Mouse (Mus musculus): ENCODE measurements around the gene Vps53. TPM values are rescaled to one million over a fixed set of nuclear protein-coding genes. Genes with fewer than 3 reads are reported as not detected.
A peak's percentile ranks its signal among the peaks of the same experiment; 100 is the strongest.

Vps53 gene
- polyA plus RNA-seq, 1 experiment from 2014 or later, result 44.8 TPM

DNA sequence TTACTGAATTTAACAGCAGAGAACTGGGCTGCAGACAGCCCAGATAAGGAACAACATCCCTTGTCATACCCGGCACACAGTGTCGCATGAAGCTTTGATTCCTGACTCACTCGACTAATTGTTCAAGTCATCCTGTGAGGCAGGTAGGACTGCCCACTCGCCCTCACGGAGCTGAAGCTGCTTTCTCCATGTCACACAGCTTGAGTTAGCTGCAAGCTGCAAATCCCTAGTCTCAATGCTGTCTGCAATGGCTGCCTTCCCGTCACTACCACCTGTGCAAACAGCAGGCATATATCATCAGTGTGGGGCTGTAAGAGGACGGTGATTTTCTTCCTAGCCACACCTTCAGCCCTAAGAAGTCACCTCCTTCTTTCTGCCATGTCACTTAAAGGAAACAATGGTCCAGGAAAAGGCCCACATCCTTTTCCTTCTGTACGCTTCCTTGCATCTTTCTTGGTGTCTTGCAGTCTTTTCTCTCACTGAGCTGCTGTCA, 17.6 kb upstream of the Vps53 start:
- H3K4me1 ChIP-seq (replicated peaks; ENCODE audit: control insufficient read depth, insufficient read depth, low read length), result no peaks in the 10 kb centered on the region; the same call in 1 of the 2 replicates
- H3K27ac ChIP-seq (ENCODE audit: low read depth, low read length), result peak overlapping the region; percentile 76
- 29% methylated on average over 8 of the region's 8 CpGs for WGBS
- no peaks in the 10 kb centered on the region for H3K27me3 ChIP-seq (replicated peaks; ENCODE audit: control insufficient read depth, insufficient read depth, low read length)
- peak overlapping the region; percentile 17 for H3K4me3 ChIP-seq (ENCODE audit: low read depth, low read length)
- ATAC-seq, result peak; percentile 61
- no peaks in the 10 kb centered on the region for H3K36me3 ChIP-seq (ENCODE audit: control insufficient read depth, insufficient read depth)
- H3K9me3 ChIP-seq (ENCODE audit: control insufficient read depth), result no peaks in the 10 kb centered on the region
- H3K9ac ChIP-seq (ENCODE audit: low read depth, low read length), result no peak overlapping the region; the same call in 1 of the 2 replicates
- peak overlapping the region; percentile 52 for H3K4me2 ChIP-seq (replicated peaks; ENCODE audit: low read depth)
- TF ChIP-seq CTCF (IDR thresholded peaks at IDR 0.05; ENCODE audit: low read depth), result no peak

DNA sequence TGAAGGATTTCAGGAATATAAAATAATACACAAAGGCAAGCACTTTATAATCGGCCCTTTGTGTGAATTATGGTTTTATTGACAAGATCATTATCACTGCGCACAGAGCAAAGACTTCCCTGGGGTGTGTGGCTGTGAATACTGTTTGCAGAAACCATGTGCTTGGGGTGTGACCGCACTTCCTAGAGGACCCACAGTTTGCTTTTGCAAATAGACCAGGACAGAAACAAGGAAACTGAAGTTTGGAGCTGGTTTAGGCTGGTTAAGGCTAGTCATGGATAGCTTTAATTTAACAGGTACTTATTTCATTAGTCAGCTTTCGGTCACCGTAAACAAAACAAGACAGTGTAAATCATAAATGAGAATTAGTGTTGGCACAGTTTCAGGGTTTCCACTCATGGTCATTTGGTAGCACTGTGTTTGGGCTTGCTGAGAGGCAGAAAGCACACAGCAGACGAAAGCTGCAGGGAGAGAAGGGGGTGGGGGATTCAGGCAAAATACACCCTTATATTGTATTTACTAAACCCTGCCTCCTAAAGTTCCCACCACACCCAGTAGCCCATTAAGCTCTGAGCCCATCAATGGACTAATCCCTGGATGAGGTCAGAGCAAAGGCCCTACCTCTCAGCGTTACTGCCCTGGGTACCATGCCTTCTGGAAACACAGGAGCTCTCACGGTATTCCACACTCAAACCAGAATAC, 17.0 kb upstream of the Vps53 start:
- no peaks in the 10 kb centered on the region for H3K9me3 ChIP-seq (ENCODE audit: control insufficient read depth)
- H3K4me3 ChIP-seq (ENCODE audit: low read depth, low read length), result peak overlapping the region; percentile 17; the same call in 1 of the 2 replicates
- peak overlapping the region; percentile 52 for H3K4me2 ChIP-seq (replicated peaks; ENCODE audit: low read depth)
- peak overlapping the region; percentile 76 for H3K27ac ChIP-seq (ENCODE audit: low read depth, low read length)
- 25% methylated on average over 8 of the region's 8 CpGs for WGBS
- H3K9ac ChIP-seq (ENCODE audit: low read depth, low read length), result no peak overlapping the region; the same call in 1 of the 2 replicates
- no peak for TF ChIP-seq CTCF (IDR thresholded peaks at IDR 0.05; ENCODE audit: low read depth)
- no peaks in the 10 kb centered on the region for H3K36me3 ChIP-seq (ENCODE audit: control insufficient read depth, insufficient read depth)
- H3K27me3 ChIP-seq (replicated peaks; ENCODE audit: control insufficient read depth, insufficient read depth, low read length), result no peaks in the 10 kb centered on the region
- no peaks in the 10 kb centered on the region; the same call in 1 of the 2 replicates for H3K4me1 ChIP-seq (replicated peaks; ENCODE audit: control insufficient read depth, insufficient read depth, low read length)
- peak; percentile 90 for ATAC-seq

GRCm38 (mm10) chr11:76186908-76187307, 7.5 kb upstream of the Vps53 start:
- no peak overlapping the region for H3K4me2 ChIP-seq (replicated peaks; ENCODE audit: low read depth)
- ATAC-seq, result no peak

GRCm38 (mm10) chr11:76183745-76184144, 4.3 kb upstream of the Vps53 start:
- no peak for TF ChIP-seq CTCF (IDR thresholded peaks at IDR 0.05; ENCODE audit: low read depth)
- H3K4me2 ChIP-seq (replicated peaks; ENCODE audit: low read depth), result no peak overlapping the region
- no peaks in the 10 kb centered on the region for H3K4me1 ChIP-seq (replicated peaks; ENCODE audit: control insufficient read depth, insufficient read depth, low read length)
- 84% methylated on average over 4 of the region's 4 CpGs for WGBS
- H3K9ac ChIP-seq (ENCODE audit: low read depth, low read length), result no peak overlapping the region
- H3K36me3 ChIP-seq (ENCODE audit: control insufficient read depth, insufficient read depth), result 0 out of 2 replicates have a peak, but pooled peaks cover 4% of the 10 kb centered on the region
- ATAC-seq, result no peak
- H3K27me3 ChIP-seq (replicated peaks; ENCODE audit: control insufficient read depth, insufficient read depth, low read length), result no peaks in the 10 kb centered on the region
- no peaks in the 10 kb centered on the region for H3K9me3 ChIP-seq (ENCODE audit: control insufficient read depth)
- no peak overlapping the region for H3K4me3 ChIP-seq (ENCODE audit: low read depth, low read length)
- no peak overlapping the region for H3K27ac ChIP-seq (ENCODE audit: low read depth, low read length)

More at GRCm38 (mm10) chr11:76186908-76187307, 7.5 kb upstream of the Vps53 start:
- Histone ChIP-seq H3K9ac (ENCODE audit: low read depth, low read length) (no peak overlapping the region), H3K27me3 (replicated peaks; ENCODE audit: control insufficient read depth, insufficient read depth, low read length) (no peaks in the 10 kb centered on the region), H3K9me3 (ENCODE audit: control insufficient read depth) (no peaks in the 10 kb centered on the region), H3K4me3 (ENCODE audit: low read depth, low read length) (no peak overlapping the region), H3K27ac (ENCODE audit: low read depth, low read length) (no peak overlapping the region), H3K4me1 (replicated peaks; ENCODE audit: control insufficient read depth, insufficient read depth, low read length) (no peaks in the 10 kb centered on the region), H3K36me3 (ENCODE audit: control insufficient read depth, insufficient read depth) (0 out of 2 replicates have a peak, but pooled peaks cover 4% of the 10 kb centered on the region)
- TF ChIP-seq CTCF (IDR thresholded peaks at IDR 0.05; ENCODE audit: low read depth), result peak; percentile 38
- WGBS, result 84% methylated on average over 5 of the region's 6 CpGs

- ATAC-seq, result no peak
- 0 out of 2 replicates have a peak, but pooled peaks cover 4% of the 10 kb centered on the region for H3K36me3 ChIP-seq (ENCODE audit: control insufficient read depth, insufficient read depth)
- no peaks in the 10 kb centered on the region for H3K9me3 ChIP-seq (ENCODE audit: control insufficient read depth)
- peak overlapping the region; percentile 95 for H3K4me2 ChIP-seq (replicated peaks; ENCODE audit: low read depth)
- H3K4me1 ChIP-seq (replicated peaks; ENCODE audit: control insufficient read depth, insufficient read depth, low read length), result no peaks in the 10 kb centered on the region
- H3K27me3 ChIP-seq (replicated peaks; ENCODE audit: control insufficient read depth, insufficient read depth, low read length), result no peaks in the 10 kb centered on the region
- H3K27ac ChIP-seq (ENCODE audit: low read depth, low read length), result peak overlapping the region; percentile 74; the same call in 1 of the 2 replicates
- TF ChIP-seq CTCF (IDR thresholded peaks at IDR 0.05; ENCODE audit: low read depth), result no peak
- H3K4me3 ChIP-seq (ENCODE audit: low read depth, low read length), result peak overlapping the region; percentile 71
- peak overlapping the region; percentile 58 for H3K9ac ChIP-seq (ENCODE audit: low read depth, low read length)
- 12% methylated on average over 7 of the region's 7 CpGs for WGBS
Observed at GRCm38 (mm10) chr11:76180146-76180540, 696 bp upstream of the Vps53 start.

DNA sequence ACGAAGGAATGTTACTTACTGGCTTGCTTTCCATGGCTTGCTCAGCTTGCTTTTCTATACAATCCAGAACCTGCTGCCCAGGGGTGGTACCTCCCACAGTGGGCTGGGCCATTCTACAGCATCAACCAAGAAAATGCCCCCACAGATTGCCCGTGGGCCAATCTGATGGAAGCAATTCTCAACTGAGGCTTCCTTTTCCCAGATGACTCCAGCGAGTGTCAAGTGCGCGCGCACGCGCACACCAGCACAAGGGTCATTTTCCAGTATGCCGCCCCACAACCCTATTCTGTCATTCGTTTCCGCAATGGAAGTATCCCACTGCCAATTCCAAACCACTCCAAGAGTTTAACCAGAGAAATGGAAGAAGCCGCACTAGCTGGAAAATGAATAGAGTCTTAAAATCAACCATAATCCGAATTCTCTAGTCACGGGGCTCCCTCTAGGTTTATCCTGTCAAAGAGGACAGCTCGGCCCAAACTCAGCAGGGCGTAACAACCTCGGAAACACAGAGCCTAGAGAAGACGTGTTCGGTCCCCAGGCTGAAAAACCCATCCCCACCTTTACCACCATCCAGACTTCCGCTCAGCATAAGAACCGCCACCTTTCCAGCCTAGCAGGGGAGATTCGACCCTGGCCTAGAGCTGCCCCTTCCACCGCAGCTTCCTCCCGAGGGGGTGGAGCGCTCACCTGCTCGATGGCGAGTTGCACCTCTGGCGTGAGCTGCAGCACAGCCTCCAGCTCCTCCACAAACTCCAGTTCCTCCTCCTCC, 537 bp downstream of the Vps53 start:
- no peaks in the 10 kb centered on the region for H3K4me1 ChIP-seq (replicated peaks; ENCODE audit: control insufficient read depth, insufficient read depth, low read length)
- no peak for TF ChIP-seq CTCF (IDR thresholded peaks at IDR 0.05; ENCODE audit: low read depth)
- ATAC-seq, result peak; percentile 74
- peak overlapping the region; percentile 58 for H3K9ac ChIP-seq (ENCODE audit: low read depth, low read length)
- H3K4me2 ChIP-seq (replicated peaks; ENCODE audit: low read depth), result peak overlapping the region; percentile 95
- H3K9me3 ChIP-seq (ENCODE audit: control insufficient read depth), result no peaks in the 10 kb centered on the region
- H3K4me3 ChIP-seq (ENCODE audit: low read depth, low read length), result peak overlapping the region; percentile 71
- peaks cover 5% of the 10 kb centered on the region; the same call in 1 of the 2 replicates for H3K36me3 ChIP-seq (ENCODE audit: control insufficient read depth, insufficient read depth)
- under 1% methylated on average over 28 of the region's 28 CpGs for WGBS
- H3K27me3 ChIP-seq (replicated peaks; ENCODE audit: control insufficient read depth, insufficient read depth, low read length), result no peaks in the 10 kb centered on the region
- H3K27ac ChIP-seq (ENCODE audit: low read depth, low read length), result peak overlapping the region; percentile 74

Data from intestine, postnatal 0 days (tissue).